Mouse (Mus musculus) kidney, postnatal 0 days (tissue): ENCODE measurements around the gene Nmnat1. TPM values are rescaled to one million over a fixed set of nuclear protein-coding genes. Genes with fewer than 3 reads are reported as not detected.

Experiments used
- ATAC-seq: fragments of 200-750 bp; cut with Nextera tagmentation; replicated peaks from 2 replicates; pipeline ENCODE4 v1.8.0; 2017; ENCODE audit warnings: low read depth, moderate number of reproducible peaks, moderate TSS enrichment, moderate library complexity; ENCODE audit not compliant: low FRiP score
- DNase-seq: peaks from one replicate; pipeline ENCODE4 v3.0.0-alpha.2; 2016; ENCODE audit warnings: low spot score
- H3K27ac ChIP-seq: fragments of 300-500 bp; sonication (generic); 2 replicates; pipeline ENCODE4 v1.5.1; 2014; ENCODE audit warnings: mild to moderate bottlenecking
- H3K27me3 ChIP-seq: fragments of 300-500 bp; sonication (generic); 2 replicates; pipeline ENCODE4 v1.6.1; 2014; ENCODE audit warnings: low read length, mixed read lengths; ENCODE audit not compliant: insufficient read depth
- H3K36me3 ChIP-seq: fragments of 300-500 bp; sonication (generic); 2 replicates; pipeline ENCODE4 v1.6.1; 2014; ENCODE audit warnings: low read length, mixed read lengths; ENCODE audit not compliant: insufficient read depth
- H3K4me1 ChIP-seq: fragments of 300-500 bp; sonication (generic); replicated peaks from 2 replicates; pipeline ENCODE4 v1.6.1; 2014; ENCODE audit warnings: antibody characterized with exemption, low read length, mixed read lengths; ENCODE audit not compliant: insufficient read depth
- H3K4me2 ChIP-seq: fragments of 300-500 bp; sonication (generic); 2 replicates; pipeline ENCODE4 v1.6.1; 2014; ENCODE audit warnings: mild to moderate bottlenecking, low read length, moderate library complexity, mixed read lengths
- H3K4me3 ChIP-seq: fragments of 300-500 bp; sonication (generic); replicated peaks from 2 replicates; pipeline ENCODE4 v1.5.1; 2014; ENCODE audit warnings: low read depth, low read length
- H3K9ac ChIP-seq: fragments of 300-500 bp; sonication (generic); 2 replicates; pipeline ENCODE4 v1.6.1; 2014; ENCODE audit warnings: low read depth, low read length
- H3K9me3 ChIP-seq: fragments of 300-500 bp; sonication (generic); replicated peaks from 2 replicates; pipeline ENCODE4 v1.6.1; 2016; ENCODE audit warnings: low read length, inconsistent platforms, mixed read lengths
- CTCF ChIP-seq: IDR thresholded peaks from 2 replicates; pipeline ENCODE4 v1.5.1; 2016; ENCODE audit warnings: antibody characterized with exemption, low read depth, mild to moderate bottlenecking, moderate library complexity
- WGBS: fragments of 180-500 bp; shearing (Covaris S2); extraction: QIAGEN DNeasy Blood & Tissue Kit; methylation state at CpG from one replicate; pipeline ENCODE4 v1.1.7; 2014; 5-methylcytosine and 5-hydroxymethylcytosine counted together
- polyA plus RNA-seq: library from polyadenylated mRNA; unstranded; fragments of >200 nt; fragmentation: Nextera tagmentation; extraction: Ambion mirVana; gene quantifications from 2 replicates; pipeline ENCODE4 v1.2.1, GENCODE M21; 2015

Nmnat1 gene
- polyA plus RNA-seq, 1 experiment from 2014 or later, result 9.6 TPM

DNA sequence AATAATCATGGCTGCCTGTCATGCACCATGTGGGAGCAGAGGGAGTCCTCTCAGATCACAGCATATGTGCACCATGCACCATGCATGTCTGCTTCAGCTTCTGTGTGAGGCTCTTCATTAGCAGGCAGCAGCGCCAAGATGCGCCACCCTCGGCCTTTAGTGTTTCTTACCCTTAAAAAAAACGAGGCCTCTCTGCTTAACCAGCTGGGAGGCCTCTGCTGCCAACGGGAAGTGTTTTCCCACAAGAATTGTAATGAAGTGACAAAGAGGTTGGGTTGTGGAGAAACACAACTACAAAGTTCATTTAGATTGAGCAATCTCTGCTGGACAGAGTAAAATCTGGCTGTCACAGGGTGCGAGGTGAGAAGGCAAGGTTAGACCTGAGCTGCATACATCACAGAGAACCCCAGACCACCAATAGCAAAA is 26.2 kb upstream of the Nmnat1 start:
- Histone ChIP-seq H3K9ac (no peak overlapping the region), H3K9me3 (no peaks in the 10 kb centered on the region), H3K4me3 (no peak overlapping the region), H3K27ac (no peak overlapping the region), H3K4me1 (no peaks in the 10 kb centered on the region), H3K27me3 (no peaks in the 10 kb centered on the region), H3K4me2 (no peak overlapping the region), H3K36me3 (no peaks in the 10 kb centered on the region)
- no peak for ATAC-seq
- WGBS, result 42% methylated on average over 6 of the region's 6 CpGs
- TF ChIP-seq CTCF, result no peak
- DNase-seq, result no peak

DNA sequence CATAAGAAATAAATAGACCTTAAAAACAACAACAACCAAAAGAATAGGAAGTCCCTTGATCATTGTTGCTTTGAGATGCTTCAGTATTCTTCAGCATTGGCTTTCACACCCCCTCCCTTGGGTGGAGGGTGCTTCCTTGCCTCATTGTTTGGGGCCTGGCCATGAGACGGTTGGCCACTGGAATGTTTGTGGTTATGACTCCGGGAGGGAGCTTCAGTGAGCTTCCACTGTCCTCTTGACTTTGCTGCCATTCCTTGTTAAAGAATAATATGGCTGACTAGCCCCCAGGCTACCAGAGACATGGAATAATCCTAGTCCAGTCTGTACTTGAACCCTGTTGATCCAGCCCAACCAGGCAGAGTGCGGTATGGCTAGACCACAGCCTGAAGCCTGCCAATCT is 21.9 kb upstream of the Nmnat1 start:
- ATAC-seq (no peak), DNase-seq (no peak)
- WGBS, result 77% methylated on average over 3 of the region's 3 CpGs
- no peak overlapping the region for H3K4me2 ChIP-seq
- no peak for TF ChIP-seq CTCF
- H3K4me3 ChIP-seq, result no peak overlapping the region
- no peak overlapping the region for H3K27ac ChIP-seq
- H3K9me3 ChIP-seq, result no peaks in the 10 kb centered on the region
- H3K9ac ChIP-seq, result no peak overlapping the region
- H3K27me3 ChIP-seq, result no peaks in the 10 kb centered on the region
- H3K4me1 ChIP-seq, result no peaks in the 10 kb centered on the region
- H3K36me3 ChIP-seq, result 0 out of 2 replicates have a peak, but pooled peaks cover 2% of the 10 kb centered on the region

DNA sequence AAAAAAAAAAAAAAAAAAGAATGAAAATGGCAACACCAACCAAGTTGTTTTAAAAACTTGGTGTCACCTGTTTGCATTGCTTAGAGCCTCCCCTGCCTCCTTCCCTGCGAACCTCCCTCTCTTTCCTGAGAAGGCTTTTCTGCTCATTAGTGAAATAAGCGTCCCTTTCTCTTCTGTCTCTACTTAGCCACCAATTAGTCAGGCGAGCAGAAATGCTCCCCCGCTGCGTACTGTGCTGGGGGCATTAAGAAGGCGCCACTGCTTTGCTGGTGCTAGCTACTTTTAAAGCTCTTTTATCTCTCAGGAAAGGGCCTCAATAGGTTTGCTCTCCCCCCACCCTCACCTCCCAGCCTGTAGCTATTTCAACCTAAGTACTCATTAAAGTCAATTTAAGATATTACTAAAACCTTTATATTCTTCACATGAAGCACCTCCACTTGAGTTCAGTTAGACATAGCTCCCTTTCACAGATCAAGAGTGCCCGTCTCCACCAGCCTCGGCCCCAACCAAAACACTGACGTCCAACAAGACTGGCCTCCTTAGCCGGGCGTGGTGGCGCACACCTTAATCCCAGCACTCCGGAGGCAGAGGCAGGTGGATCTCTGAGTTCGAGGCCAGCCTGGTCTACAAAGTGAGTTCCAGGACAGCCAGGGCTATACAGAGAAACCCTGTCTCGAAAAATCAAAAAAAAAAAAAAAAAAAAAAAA is 20.4 kb upstream of the Nmnat1 start:
- DNase-seq, result no peak
- WGBS, result 64% methylated on average over 14 of the region's 15 CpGs

DNA sequence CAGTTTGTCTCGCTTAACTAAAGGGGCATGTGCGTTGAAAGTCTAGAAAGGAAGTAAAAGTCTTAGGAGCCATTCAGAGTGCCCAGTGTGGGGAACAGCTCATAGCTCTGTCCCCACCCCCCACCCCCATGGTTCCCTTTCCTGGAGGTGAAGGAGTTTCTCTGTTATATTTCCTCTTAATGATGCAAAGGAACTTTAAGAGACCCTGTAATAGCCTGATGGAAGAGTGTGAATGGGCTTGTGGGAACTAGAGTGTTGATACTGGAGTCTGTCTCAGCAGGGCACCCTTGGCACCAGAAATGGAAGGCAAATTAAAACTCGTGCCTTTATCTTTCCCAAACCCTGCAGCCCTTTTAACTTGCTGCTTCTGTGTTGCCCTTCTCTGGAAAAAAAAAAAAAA is 19.9 kb upstream of the Nmnat1 start:
- TF ChIP-seq CTCF, result no peak
- Histone ChIP-seq H3K27me3 (no peaks in the 10 kb centered on the region), H3K27ac (no peak overlapping the region), H3K4me2 (no peak overlapping the region), H3K4me3 (no peak overlapping the region), H3K4me1 (no peaks in the 10 kb centered on the region), H3K36me3 (0 out of 2 replicates have a peak, but pooled peaks cover 14% of the 10 kb centered on the region), H3K9me3 (no peaks in the 10 kb centered on the region), H3K9ac (no peak overlapping the region)
- ATAC-seq (no peak), DNase-seq (no peak)
- WGBS, result 31% methylated on average over 3 of the region's 3 CpGs

More for the DNA sequence above, 20.4 kb upstream of the Nmnat1 start:
- no peaks in the 10 kb centered on the region for H3K4me1 ChIP-seq
- no peak for ATAC-seq
- TF ChIP-seq CTCF, result no peak
- no peaks in the 10 kb centered on the region for H3K27me3 ChIP-seq
- H3K4me3 ChIP-seq, result no peak overlapping the region
- no peak overlapping the region for H3K9ac ChIP-seq
- no peaks in the 10 kb centered on the region for H3K9me3 ChIP-seq
- H3K36me3 ChIP-seq, result 0 out of 2 replicates have a peak, but pooled peaks cover 10% of the 10 kb centered on the region
- H3K4me2 ChIP-seq, result no peak overlapping the region
- H3K27ac ChIP-seq, result no peak overlapping the region

DNA sequence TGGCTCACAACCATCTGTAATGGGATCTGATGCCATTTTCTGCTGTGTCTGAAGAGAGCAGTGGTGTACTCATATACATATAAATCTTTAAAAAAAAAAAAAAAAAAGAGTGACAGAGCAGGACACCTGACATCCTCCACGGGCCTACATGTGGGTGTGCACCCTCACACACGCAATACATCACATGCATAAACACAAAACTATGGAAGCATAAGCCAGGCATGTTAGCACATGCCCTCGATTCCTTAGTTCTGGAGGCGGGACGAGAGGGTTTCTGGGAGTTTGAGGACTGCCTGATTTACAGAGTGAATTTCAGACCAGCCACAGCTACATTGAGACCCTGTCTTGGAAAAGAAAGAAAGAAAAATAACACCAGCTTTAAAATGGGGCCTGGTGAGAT is 19.4 kb upstream of the Nmnat1 start:
- H3K27ac ChIP-seq, result no peak overlapping the region
- no peaks in the 10 kb centered on the region for H3K27me3 ChIP-seq
- DNase-seq, result no peak
- no peak for ATAC-seq
- no peaks in the 10 kb centered on the region for H3K4me1 ChIP-seq
- H3K4me2 ChIP-seq, result no peak overlapping the region
- H3K9ac ChIP-seq, result no peak overlapping the region
- H3K4me3 ChIP-seq, result no peak overlapping the region
- TF ChIP-seq CTCF, result no peak
- H3K9me3 ChIP-seq, result no peaks in the 10 kb centered on the region
- WGBS, result 75% methylated on average over 5 of the region's 5 CpGs
- H3K36me3 ChIP-seq, result peaks cover 14% of the 10 kb centered on the region; the same call in 1 of the 2 replicates

DNA sequence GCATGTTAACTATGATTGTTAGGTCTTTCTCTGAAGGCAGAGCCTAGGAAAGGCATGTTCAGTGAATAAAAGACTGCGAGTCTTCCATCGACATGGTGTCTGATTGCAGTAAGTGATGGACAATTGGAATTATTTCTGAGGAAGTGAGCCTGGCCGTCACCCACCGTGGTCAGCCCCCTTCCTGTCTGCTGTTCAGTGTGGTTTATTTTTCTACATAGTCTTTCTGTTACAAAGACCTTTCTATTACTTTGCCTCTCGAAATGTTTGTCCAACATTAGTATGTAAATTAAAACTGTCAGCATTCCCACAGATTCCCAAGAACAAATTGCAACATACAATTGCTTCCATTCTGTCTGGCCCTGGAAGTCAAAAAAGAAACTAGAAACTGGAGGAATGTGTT is 14.8 kb upstream of the Nmnat1 start:
- H3K9ac ChIP-seq, result no peak overlapping the region
- WGBS, result 73% methylated on average over 5 of the region's 5 CpGs
- H3K27me3 ChIP-seq, result no peaks in the 10 kb centered on the region
- no peaks in the 10 kb centered on the region for H3K9me3 ChIP-seq
- H3K4me2 ChIP-seq, result no peak overlapping the region
- DNase-seq, result no peak
- no peak overlapping the region for H3K27ac ChIP-seq
- no peak for TF ChIP-seq CTCF
- no peak overlapping the region for H3K4me3 ChIP-seq
- peaks cover 34% of the 10 kb centered on the region for H3K36me3 ChIP-seq
- no peaks in the 10 kb centered on the region for H3K4me1 ChIP-seq
- no peak for ATAC-seq
